Mouse (Mus musculus) right cerebral cortex, postnatal 36 days (tissue): ENCODE results near the gene Rab20.
"Not testable (repeated sequence)": the region's sequence is repeated elsewhere in the genome, so short reads cannot be mapped to it uniquely, and the experiment has no call there.

Source experiments
- DNase-seq, 2 experiments: peaks; one replicate each; pipeline ENCODE4 v3.0.0; 2022; ENCODE audit warnings: low spot score in 2 of 2, mixed read lengths in 1 of 2

Rab20 gene

GRCm38 (mm10) chr8:11479591-11479990 lies 1.1 kb upstream of the Rab20 start:
- no peak for DNase-seq

GRCm38 (mm10) chr8:11478807-11479527 lies 457 bp upstream of the Rab20 start:
- DNase-seq: no peak

GRCm38 (mm10) chr8:11477178-11477553 lies 1.3 kb downstream of the Rab20 start:
- no peak for DNase-seq

- peak in 1 of 2 experiments; percentile 21 for DNase-seq
Measured at GRCm38 (mm10) chr8:11476338-11477177, 2.0 kb downstream of the Rab20 start.

- DNase-seq: no peak
Measured at GRCm38 (mm10) chr8:11475876-11476275, 2.6 kb downstream of the Rab20 start.

- no peak for DNase-seq
Measured at GRCm38 (mm10) chr8:11475397-11475796, 3.1 kb downstream of the Rab20 start.

- DNase-seq: no peak
Measured at GRCm38 (mm10) chr8:11473072-11473471, 5.4 kb downstream of the Rab20 start.

GRCm38 (mm10) chr8:11471309-11471708 lies 7.2 kb downstream of the Rab20 start:
- no peak for DNase-seq

- DNase-seq: no peak
Measured at GRCm38 (mm10) chr8:11470694-11471093, 7.8 kb downstream of the Rab20 start.

GRCm38 (mm10) chr8:11469095-11469494 lies 9.4 kb downstream of the Rab20 start:
- no peak for DNase-seq

- not testable (repeated sequence) for DNase-seq
Measured at GRCm38 (mm10) chr8:11466528-11466927, 12.0 kb downstream of the Rab20 start.

- DNase-seq: no peak
Measured at GRCm38 (mm10) chr8:11465619-11466018, 12.9 kb downstream of the Rab20 start.

- no peak for DNase-seq
Measured at GRCm38 (mm10) chr8:11464707-11464964, 13.9 kb downstream of the Rab20 start.

GRCm38 (mm10) chr8:11463889-11464706 lies 14.4 kb downstream of the Rab20 start:
- DNase-seq: no peak

GRCm38 (mm10) chr8:11463541-11463888 lies 15.0 kb downstream of the Rab20 start:
- no peak for DNase-seq

GRCm38 (mm10) chr8:11462641-11463040 lies 15.9 kb downstream of the Rab20 start:
- no peak for DNase-seq

- no peak for DNase-seq
Measured at GRCm38 (mm10) chr8:11461847-11462246, 16.7 kb downstream of the Rab20 start.

GRCm38 (mm10) chr8:11460934-11461333 lies 17.6 kb downstream of the Rab20 start:
- DNase-seq: no peak

GRCm38 (mm10) chr8:11459016-11459415 lies 19.5 kb downstream of the Rab20 start:
- DNase-seq: no peak

- DNase-seq: no peak
Measured at GRCm38 (mm10) chr8:11457981-11458836, 20.3 kb downstream of the Rab20 start.

- DNase-seq: no peak
Measured at GRCm38 (mm10) chr8:11457278-11457677, 21.2 kb downstream of the Rab20 start.

GRCm38 (mm10) chr8:11454228-11454627 lies 24.3 kb downstream of the Rab20 start:
- no peak for DNase-seq
